Mouse (Mus musculus): ENCODE data around the gene Dync1i1.

The Dync1i1 gene

DNA sequence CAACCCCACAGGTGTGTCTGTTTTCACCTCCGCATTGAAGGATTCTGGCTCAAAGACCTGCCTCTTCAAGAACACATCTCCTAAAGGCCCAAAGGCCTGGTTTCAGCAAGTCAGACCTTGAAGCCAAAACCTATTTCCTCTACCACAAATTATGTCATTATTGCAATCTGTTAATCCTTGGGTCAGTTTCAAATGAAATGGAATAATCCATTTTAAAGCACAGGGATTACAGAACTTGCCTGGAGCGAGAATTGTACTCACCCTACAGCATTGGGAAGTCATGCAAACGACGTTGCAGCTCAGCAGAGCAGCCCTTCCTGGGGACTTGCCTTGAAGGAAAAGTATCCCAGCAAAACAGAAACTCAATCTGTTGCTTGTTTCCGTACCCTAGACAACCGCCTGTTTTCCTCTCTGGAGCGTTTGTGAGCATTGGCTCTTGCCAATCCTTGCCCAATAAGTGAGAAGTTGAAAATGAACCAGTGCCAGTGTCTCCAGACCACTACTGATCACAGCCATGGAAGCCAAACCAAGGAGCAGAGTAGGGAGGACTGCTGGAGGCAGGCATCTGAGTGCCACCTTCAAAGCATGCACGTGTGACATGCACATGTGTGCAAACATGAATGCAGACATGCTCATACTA, 241.5 kb downstream of the Dync1i1 start:
- no peak for DNase-seq (ENCODE audit: low spot score in 2 of 2)

DNA sequence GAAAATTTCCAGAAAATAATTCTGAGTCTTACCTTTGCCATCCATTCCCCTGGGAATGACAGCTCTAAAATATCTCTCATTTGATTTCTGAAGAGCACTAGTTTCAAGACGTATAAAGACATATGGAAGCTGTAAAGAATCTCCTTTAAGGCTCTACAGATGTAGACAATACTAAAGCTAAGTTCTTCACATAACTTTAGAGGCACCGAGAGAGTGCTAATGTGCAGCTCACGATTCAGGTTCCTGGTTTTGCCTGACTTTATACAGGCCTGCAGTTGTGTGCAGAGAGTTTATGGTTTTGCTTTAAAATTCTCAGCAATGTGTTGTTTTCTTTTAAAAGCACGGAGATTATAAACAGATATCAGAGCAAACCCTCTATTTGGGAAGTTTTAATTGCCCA, 242.1 kb downstream of the Dync1i1 start:
- DNase-seq (ENCODE audit: low spot score in 2 of 2), result no peak

DNA sequence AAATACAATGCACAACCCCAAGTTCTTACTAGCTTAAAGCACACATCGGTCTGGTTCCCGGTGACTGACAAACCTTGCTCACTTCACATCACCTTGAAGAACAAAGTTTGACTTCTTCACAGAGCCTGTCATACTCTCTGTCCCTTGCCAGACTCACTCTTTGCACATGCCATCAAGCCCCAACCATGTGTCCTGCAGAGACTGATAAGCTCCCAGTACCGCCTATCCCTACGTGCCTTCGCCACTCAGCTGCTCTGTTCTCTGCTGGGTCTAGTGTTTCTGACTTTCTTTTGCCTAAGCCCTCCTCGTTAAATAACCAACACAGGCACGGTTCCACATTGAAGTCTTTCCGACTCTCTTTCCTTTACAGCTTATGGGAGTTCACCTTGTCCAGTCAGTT, 244.2 kb downstream of the Dync1i1 start:
- no peak for DNase-seq (ENCODE audit: low spot score in 2 of 2)

DNA sequence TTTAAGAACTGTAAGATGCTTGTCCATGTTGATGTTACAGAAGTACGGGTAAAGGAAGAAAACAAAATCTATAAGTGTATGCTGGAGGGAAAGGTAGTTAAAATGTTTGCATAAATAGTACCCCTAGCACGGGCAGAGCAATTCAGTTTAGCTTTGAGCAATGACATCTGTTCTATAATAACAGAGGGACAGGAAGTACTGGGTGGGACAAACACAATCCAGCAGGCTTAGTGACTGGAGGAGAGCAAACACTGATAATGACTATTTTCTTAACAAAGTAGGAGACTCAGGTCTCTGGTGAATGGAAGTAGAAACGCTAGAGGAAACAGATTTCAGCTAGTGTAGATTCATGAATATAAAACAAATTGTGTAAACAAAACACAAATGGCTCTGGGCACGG, 250.8 kb downstream of the Dync1i1 start:
- no peak for DNase-seq (ENCODE audit: low spot score in 2 of 2)

DNA sequence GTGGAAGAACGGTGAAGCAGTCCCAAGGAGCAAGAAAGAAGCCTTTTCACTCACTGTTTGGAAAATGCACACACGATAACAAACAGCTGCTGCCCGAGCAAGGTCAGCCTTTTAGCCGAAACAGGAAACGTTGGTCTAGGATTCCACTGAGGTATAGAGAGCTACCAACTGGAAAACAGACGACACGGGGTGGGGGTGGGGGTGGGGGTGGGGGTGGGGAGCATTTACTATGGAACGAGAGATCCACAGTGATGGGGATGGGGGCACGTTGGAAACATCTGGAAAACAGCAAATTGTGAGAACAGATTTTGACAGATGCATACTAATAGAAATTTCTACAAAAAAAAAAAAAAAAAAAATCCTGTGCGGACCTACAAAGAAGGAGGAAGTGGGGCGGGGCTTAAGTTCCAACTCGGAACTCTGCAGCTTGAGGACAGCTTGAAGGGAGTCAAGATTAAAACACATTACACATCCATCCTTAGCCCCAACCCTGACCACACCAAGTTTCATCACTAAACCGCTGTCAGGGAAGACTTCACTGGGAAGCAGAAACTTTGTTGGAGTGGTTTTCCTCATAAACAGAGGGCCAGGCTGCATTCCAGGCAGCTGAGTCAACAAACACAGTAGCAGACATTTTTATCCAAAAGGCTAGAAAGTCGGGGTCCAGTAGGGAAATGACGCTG, 251.9 kb downstream of the Dync1i1 start:
- DNase-seq (ENCODE audit: low spot score in 2 of 2), result no peak

DNA sequence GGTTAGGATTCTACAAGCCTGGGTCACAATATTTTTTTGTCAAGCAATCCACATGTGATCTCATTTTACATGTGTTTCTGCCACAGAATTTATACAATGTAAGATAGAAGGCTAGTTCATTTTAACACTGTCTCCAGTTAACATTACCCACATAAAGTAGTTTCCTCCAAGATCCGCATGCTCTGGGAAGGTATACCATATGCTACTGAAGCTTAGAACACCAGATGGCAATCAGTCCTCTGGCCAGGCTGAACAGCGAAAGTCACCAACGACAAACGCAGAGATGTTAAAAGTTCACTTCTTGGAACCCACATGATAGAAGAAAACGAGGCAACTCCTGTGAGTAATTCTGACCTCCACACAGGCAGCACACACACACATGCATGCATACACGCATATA, 265.8 kb downstream of the Dync1i1 start:
- DNase-seq (ENCODE audit: low spot score in 2 of 2), result no peak

DNA sequence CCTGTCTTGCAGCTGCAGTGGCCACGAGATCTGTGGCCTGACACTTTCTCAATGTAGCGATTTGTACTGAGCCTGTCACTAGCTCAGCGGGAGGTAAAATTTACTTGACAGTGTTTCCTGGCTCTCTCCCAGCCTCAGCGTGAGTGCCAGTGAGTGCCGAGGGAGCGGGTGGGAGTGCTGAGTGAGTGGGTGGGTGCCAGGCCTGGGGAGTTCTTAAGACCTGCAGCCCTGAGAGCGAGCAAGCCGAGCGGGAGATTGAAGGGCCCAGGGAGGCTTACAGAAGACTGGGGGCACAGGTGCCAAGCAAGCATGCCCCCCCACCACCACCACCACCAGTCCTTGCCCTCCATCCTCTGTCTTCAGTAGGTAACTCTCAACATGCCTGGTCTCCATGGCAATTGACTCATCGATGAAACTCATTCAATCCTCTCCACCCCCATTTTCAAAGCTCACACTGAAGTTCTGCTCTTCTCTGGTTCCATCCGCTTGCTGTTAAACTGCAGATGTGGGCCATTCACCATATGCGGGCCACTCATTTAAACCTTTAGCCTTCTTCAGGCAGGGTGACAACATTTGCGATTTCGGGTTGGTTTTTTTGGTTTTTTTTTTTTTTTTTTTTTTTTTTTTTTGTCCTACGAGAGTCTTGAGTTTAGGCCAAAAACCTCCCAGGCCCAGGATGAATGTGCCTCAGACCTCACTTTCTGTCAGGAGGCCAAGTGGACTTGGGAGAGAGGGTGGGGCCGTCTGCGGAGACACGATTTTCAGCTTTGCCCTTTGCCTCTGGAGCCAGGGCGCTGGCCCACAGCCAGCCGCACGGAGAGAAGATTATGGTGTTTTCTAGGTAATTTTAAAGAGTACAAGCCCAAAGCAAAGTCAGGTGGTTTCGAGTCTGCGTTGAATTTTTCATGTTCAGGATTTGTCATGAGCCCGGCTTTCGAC, 266.6 kb downstream of the Dync1i1 start:
- peak; percentile 64 to 79 for DNase-seq (ENCODE audit: low spot score in 2 of 2)

DNA sequence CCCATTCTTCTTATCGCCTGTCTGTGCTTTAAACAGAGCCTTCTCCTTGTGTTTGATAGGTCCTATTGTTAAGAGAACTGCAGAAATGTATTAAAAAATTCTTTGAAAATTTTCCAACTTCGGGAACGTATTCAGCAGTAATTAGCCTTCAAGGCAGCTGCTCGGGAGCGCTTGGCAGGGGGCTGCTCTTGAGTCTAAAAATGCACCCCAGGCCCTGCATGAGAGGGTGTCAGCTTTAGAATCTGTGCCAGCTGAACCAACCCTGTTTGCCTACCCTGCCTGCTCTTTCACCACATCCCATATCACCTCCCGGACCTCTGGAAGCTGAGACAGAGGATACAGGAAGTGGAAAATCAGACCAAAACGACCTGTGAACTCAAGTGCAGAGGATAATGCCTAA, 267.6 kb downstream of the Dync1i1 start:
- no peak for DNase-seq (ENCODE audit: low spot score in 2 of 2)

DNA sequence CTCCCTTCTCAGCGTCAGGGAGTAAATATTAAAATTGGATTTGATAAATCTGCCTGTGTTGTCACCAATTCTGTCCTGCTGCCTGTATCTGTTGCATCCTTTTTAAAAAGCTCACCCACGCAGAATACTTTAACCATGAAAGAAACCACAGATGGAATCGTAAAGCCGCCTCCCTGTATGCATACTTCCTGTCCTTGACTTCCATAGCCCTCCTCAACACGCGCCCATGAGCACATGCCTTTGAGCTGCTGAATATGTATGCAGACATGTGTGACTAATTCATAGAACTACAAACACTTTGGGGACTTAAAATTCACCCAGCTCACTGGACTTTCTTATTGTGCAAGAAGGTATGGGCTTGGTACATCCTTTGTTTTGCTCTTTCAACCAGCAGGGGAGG, 272.1 kb downstream of the Dync1i1 start:
- DNase-seq (ENCODE audit: low spot score in 2 of 2), result no peak

DNA sequence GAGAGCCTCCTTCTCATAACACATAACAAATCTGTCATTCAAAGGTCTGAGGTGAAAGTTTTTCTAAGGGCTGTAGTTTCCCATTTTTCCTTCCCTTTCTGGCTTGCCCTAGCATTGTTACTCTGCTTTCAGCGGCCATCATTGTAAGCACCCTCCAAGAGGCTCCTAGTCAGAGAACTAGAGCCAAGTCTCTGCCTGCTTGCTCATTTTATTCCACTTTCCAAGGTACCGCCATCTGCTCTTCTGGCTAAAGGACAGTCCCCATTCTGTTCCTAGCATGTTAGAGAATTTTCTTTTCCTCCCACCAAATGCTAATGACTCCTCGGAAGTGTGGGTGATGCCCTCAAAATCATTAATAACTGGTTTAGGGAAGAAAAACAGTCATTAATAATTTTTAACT, 276.6 kb downstream of the Dync1i1 start:
- no peak for DNase-seq (ENCODE audit: low spot score in 2 of 2)

DNA sequence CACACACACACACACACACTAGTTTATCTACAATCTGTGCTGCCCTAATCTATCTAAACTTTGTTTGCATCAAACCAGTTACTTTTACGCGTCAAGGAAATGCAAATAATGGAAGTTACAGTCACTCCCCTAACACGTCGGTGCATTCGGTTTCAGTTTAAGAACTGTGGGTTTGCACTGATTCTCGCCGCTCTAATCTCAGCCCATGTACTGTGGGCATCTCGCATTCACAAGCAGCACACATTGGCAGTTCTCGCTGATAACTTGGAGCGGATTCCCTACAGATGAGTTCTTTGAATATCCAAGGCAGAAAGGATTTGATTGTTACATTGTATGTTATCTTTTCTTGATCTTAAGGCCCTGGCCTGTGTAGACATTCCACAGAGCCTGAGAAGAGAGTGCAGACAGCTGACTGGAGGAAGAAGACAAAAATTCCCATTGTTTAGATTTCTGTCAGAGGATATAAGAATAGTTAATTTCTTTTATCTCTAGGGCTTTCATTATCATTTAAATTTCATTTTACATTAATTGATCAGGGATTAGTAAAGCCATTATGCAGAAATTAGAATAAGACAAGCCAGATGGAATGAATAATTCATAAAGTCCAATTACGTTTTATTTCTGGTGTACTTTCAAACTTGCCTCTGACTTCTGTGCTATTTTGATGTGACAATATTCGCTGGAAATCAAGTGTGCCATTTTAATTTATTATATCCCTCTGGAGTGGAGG, 279.5 kb downstream of the Dync1i1 start:
- no peak for DNase-seq (ENCODE audit: low spot score in 2 of 2)

DNA sequence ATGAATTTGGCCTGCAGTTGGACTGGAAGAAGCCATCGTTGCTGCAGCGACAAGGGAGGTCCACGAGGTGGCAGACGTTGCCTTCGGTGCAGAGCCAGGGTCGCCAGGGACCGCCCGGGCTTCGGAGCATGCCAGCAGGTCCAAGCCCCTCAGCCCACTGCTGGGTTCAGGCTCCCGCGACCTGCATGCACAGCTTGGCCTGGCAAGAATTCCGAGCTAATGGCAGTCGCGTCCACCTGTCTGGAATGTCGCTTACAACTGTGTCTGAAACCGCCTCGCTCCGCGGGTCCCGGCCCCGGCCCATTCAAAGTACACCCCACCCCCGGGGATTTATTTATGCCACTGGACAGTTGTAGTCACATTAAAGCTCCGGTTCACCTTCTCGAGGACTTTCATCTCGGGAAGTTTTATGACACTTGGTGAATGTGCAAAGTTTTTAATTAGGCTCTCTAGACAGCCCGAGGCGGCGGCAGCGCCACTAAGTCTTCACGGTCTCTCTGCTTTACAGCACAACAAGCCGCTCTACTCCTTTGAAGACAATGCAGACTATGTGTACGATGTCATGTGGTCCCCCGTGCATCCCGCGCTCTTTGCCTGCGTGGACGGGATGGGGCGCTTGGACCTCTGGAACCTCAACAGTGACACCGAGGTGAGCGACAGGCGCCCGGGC, 280.5 kb downstream of the Dync1i1 start:
- peak; percentile 74 to 76 for DNase-seq (ENCODE audit: low spot score in 2 of 2)

DNA sequence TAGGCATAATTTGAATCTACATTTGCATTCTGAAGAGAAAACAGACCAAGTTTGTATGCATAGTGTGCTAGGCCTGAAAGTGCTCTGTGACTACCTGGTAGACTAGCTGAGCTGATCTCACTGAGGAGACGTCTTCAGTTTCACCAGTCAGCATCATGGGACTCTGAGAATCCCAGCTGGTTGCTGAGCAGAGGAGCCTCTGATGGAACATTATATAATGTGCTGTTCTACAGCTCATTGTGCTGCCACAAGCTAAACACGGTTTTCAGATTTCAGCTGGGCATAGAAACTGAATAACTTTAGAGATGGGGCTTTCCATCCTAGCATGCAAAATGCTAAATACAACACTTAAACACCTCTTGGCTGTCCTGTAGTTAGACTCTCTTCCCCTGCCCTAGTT, 285.9 kb downstream of the Dync1i1 start:
- DNase-seq (ENCODE audit: low spot score in 2 of 2), result no peak

DNA sequence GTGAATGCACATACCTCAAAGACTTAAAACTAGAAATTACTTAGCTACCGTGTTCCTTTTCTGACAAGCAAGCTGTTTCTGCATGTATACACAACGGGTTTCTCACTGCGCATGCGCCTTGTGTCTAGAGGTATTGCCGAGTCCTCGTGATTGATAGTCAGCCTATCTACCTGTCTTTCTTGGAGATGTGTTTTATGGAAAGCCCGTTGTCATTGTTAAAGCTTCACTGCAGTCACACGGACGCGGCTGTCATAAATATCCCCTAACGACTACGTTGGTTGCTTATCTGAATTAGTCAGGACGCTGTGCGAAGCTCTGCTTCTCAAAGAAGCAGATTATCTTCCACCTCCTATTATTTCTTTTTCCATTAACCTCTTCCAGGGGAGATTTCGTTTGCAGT, 290.2 kb downstream of the Dync1i1 start:
- no peak for DNase-seq (ENCODE audit: low spot score in 2 of 2)

DNA sequence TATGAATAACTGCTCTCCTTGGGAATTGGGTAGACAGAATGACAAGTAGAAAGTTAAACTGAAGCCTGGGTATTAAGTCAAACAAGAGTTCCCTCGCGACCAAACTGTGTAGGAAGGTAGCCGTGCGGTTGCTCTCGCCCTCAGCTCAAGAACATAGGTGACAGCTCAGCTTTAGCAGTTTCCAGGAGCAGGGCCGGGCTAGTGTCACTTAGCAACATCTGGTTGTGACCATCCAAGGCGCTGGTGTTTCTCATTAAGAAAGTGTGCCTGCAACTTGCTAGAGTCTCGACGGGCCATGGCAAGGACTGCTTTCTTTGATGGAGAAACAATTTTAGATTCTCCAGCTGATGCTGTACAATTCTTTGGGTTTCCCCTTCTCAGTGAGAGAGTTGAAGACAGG, 291.5 kb downstream of the Dync1i1 start:
- DNase-seq (ENCODE audit: low spot score in 2 of 2), result no peak

DNA sequence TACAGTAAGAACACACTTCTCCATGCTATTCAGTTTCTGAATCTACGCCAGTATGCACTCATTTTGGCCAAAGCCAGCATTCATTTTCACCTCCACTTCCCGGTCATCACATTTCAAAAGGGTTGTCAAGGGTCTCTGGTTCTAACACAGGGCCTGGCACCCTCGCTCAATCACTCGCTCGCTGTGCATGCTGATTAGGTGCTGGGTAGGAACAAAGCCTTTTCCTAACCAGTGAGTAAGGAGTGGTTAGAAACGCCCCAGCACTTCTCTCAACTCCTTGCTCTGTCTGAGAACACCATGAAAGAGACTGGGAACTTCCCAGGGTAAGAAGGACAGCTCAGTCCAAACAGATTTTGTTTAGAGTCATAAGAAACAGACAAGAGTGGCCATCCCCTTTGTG, 298.5 kb downstream of the Dync1i1 start:
- no peak for DNase-seq (ENCODE audit: low spot score in 2 of 2)

DNA sequence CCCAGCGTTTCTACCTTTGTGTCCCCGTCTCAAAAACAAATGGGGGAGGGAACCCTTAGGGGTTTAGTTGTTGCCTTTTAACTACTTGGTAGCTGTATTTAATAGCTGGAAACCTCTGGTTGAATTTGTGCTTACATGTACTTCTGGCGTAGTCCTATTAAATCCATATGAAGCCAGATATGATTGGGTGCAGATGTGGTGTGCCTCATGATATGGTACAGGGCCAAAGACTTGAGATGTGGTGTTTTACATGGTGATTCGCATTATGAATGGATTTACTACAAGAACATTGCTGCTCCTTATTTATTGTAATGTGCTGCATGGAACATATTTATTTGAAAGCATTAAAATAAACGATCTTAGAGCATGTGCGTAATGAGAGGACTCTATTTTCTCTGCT, 302.2 kb downstream of the Dync1i1 start:
- DNase-seq (ENCODE audit: low spot score in 2 of 2), result no peak

DNA sequence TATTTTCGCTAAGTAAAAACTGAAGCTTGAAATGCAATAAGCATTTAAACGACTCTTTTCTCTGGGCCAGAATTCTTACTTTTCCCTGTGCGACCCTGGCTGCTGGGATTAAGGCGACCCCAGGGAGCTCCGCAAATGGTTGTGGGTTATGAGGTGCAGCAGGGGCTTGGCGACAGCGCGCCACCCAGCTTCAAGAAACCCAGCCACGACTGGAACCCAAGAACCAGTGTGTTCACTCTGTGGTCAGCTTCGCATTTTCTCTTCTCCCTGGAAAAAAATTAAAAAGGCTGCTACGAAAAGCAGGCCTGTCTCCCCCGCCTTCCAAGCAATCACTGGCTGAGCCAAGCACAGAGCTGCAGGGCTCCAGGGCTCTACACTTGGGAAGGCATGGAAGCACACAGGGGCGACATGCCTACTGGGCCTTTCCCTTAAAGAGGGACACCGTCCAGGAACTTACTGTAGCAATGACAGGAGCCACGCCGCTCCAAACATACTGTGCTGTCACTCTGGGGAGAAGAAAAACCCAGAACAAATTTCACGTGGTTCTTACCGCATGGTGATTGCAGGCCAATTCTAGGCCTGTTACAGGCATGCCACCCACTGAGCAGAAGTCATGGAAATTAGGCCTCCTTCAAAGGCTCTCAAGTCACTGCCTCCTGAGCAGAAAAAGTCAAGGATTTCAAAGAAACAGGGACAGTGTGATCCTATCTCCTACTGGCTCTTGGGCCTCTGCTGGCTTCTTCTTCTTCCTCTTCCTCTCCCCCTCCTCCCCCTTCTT, 313.5 kb downstream of the Dync1i1 start:
- DNase-seq (ENCODE audit: low spot score in 2 of 2), result no peak

DNA sequence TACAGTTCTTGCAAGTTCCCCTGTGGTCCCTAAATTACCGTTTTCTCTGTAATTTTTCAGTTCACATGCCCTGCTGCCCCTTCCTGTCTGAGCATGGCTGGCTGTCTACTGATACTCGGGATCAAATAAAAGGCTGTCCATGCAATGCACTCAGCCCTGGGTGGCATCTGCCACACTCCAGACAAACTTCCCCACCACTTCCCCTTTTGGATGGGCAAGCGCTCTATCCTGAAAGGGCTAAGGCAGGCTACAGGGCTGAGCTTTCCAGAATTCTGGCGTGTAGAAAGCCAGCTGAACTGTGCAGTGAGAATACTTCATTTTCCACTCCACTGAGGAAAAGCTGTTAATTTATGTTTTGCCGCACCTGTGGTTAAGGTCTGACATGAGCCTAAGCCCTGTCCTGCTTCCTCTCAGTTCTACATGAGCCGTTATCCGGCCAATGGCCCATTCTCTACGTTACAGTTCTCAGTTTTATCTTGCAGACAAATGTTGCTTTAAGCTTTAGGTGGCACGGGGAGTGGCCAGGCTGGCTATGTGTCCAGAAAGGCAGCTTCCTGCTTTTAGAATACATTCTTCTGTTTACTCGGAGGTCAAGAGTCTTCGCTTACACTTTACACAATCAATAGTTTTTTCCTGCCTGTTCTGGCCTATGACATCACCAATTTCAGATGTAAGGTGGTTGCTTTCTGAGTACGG, 321.4 kb downstream of the Dync1i1 start:
- no peak for DNase-seq (ENCODE audit: low spot score in 2 of 2)

DNA sequence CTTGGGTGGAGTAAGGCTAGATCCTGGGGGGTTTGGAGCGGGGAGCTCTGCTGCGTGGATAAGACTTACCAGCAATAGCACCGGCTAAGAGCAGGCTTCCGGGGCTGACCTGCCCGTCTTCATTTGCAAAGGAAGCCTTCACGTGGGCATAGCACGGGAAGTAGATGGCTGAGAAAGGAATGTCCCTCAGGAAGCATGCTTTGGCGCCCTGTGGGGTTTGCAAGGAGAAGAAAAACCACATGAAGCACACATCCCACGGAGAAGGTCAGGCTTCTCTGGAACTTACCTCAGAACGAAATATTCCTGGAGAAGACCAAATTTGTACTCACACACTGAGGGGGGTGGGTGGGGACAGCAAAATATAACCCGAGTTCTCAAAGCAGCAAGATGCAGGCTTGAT, 327.3 kb downstream of the Dync1i1 start:
- no peak for DNase-seq (ENCODE audit: low spot score in 2 of 2)

Data from frontal cortex, postnatal 36 days (tissue).